Comparison of ENCODE assay signal across 8 mouse cellular contexts in genomic region chr10:88727128-88727527, GRCm38 (mm10). TPM values are rescaled to one million over a fixed set of nuclear protein-coding genes. Genes with fewer than 3 reads are reported as not detected.
DNase-seq lines count a peak whose midpoint lies in the region; ATAC-seq and TF ChIP-seq lines count a peak whose summit lies in the region.
"Had no signal": no experiment of that assay in that cellular context is flagged by ENCODE, and none has a peak within 500 bp of the region (broad histone marks: within the 10 kb centered on the region; RNA-seq: fewer than 3 reads in every experiment).

No protein-coding gene starts in this region.

- no peak for ATAC-seq in kidney, postnatal 0 days (replicated peaks; ENCODE audit: low FRiP score, low read depth)

- H3K36me3 ChIP-seq in MEL (ENCODE audit: control insufficient read depth in 1 of 2, insufficient read depth in 2 of 2, low read length in 2 of 2), result peaks cover 0 to 5% of the 10 kb centered on the region in 2 experiments; a peak in 1 of 4 replicates
- H3K36me3 ChIP-seq in kidney, postnatal 0 days (ENCODE audit: insufficient read depth, low read length), result no peaks in the 10 kb centered on the region
- H3K36me3 ChIP-seq: liver, embryonic 13.5 days had no signal

- peaks cover 9% of the 10 kb centered on the region for H3K79me2 ChIP-seq in MEL (ENCODE audit: control insufficient read depth, insufficient read depth, low read length, poor library complexity)

- H3K9me3 ChIP-seq in MEL (replicated peaks; ENCODE audit: insufficient read depth, low read length), result no peaks in the 10 kb centered on the region
- H3K9me3 ChIP-seq in kidney, postnatal 0 days (replicated peaks; ENCODE audit: low read length), result no peaks in the 10 kb centered on the region
- H3K9me3 ChIP-seq: liver, embryonic 13.5 days had no signal

- H3K4me3 ChIP-seq in MEL (ENCODE audit: control insufficient read depth in 1 of 2, insufficient read depth in 1 of 2, low read depth in 2 of 2, low read length in 2 of 2), result no peak overlapping the region
- H3K4me3 ChIP-seq in kidney, postnatal 0 days (replicated peaks; ENCODE audit: low read depth, low read length), result no peak overlapping the region
- H3K4me3 ChIP-seq: liver, embryonic 13.5 days had no signal

- WGBS in kidney, postnatal 0 days, result 60% methylated on average over 1 of the region's 1 CpGs

- peaks cover 0 to under 1% of the 10 kb centered on the region in 2 experiments; a peak in 1 of 4 replicates for H3K27me3 ChIP-seq in MEL (ENCODE audit: control insufficient read depth in 1 of 2, insufficient read depth in 2 of 2, low read length in 2 of 2)
- no peaks in the 10 kb centered on the region for H3K27me3 ChIP-seq in kidney, postnatal 0 days (ENCODE audit: insufficient read depth, low read length)

- H3K27ac ChIP-seq in MEL (ENCODE audit: control insufficient read depth, low read depth, low read length), result no peak overlapping the region
- no peak overlapping the region for H3K27ac ChIP-seq in kidney, postnatal 0 days
- H3K27ac ChIP-seq: liver, embryonic 13.5 days had no signal

- no peak for TF ChIP-seq EP300 in MEL (IDR thresholded peaks at IDR 0.05; ENCODE audit: low read depth in 1 of 2, low read length in 2 of 2)

- peak; percentile 36 to 72 (median 71) for TF ChIP-seq CTCF in MEL (IDR thresholded peaks at IDR 0.05 in 2 of 3, conservative IDR thresholded peaks at IDR 0.05 in 1 of 3; ENCODE audit: control insufficient read depth in 1 of 3, insufficient read depth in 1 of 3, low read depth in 2 of 3, low read length in 3 of 3, poor library complexity in 1 of 3, severe bottlenecking in 1 of 3)
- peak; percentile 61; the same call in 1 of the 2 replicates for TF ChIP-seq CTCF in brain, embryonic 14.5 days (IDR thresholded peaks at IDR 0.05; ENCODE audit: borderline replicate concordance, extremely low read depth, insufficient read depth, insufficient read length)
- TF ChIP-seq CTCF in kidney, postnatal 0 days (IDR thresholded peaks at IDR 0.05; ENCODE audit: low read depth), result peak; percentile 69

- no peak for TF ChIP-seq POLR2A in MEL (IDR thresholded peaks at IDR 0.05; ENCODE audit: control insufficient read depth in 1 of 2, insufficient read depth in 1 of 2, low read depth in 1 of 2, low read length in 2 of 2, poor library complexity in 1 of 2)
- TF ChIP-seq POLR2A in brain, embryonic 14.5 days (IDR thresholded peaks at IDR 0.05; ENCODE audit: borderline replicate concordance, extremely low read depth, insufficient read depth, insufficient read length, poor library complexity, severe bottlenecking), result no peak

- DNase-seq in layer of hippocampus, adult 11-12 months (ENCODE audit: low spot score), result peak; percentile 62
- no peak for DNase-seq in layer of hippocampus, adult 9-10 months (ENCODE audit: low spot score)
- peak; percentile 80 for DNase-seq in MEL (ENCODE audit: low read depth, low spot score)
- DNase-seq in brain, embryonic 14.5 days (ENCODE audit: low read depth), result peak; percentile 65
- DNase-seq in kidney, postnatal 0 days (ENCODE audit: low spot score), result peak; percentile 74
- peak; percentile 65 for DNase-seq in lung, postnatal 10 days
- DNase-seq in thymus, postnatal 36 days, result peak; percentile 23 to 29
- DNase-seq: liver, embryonic 13.5 days had no signal

- no peak overlapping the region for H3K4me2 ChIP-seq in kidney, postnatal 0 days (ENCODE audit: low read length)
- H3K4me2 ChIP-seq: liver, embryonic 13.5 days had no signal

- peaks cover 0 to 3% of the 10 kb centered on the region in 2 experiments; a peak in 1 of 4 replicates for H3K4me1 ChIP-seq in MEL (ENCODE audit: control insufficient read depth in 1 of 2, insufficient read depth in 2 of 2, low read length in 2 of 2)
- 0 out of 2 replicates have a peak, but pooled peaks cover under 1% of the 10 kb centered on the region for H3K4me1 ChIP-seq in kidney, postnatal 0 days (replicated peaks; ENCODE audit: insufficient read depth, low read length)

- TF ChIP-seq RAD21 in MEL (IDR thresholded peaks at IDR 0.05; ENCODE audit: low read depth, low read length), result peak; percentile 62

- H3K9ac ChIP-seq in MEL (ENCODE audit: control insufficient read depth, low read depth, low read length, poor library complexity, severe bottlenecking), result no peak overlapping the region
- H3K9ac ChIP-seq in kidney, postnatal 0 days (ENCODE audit: low read depth, low read length), result no peak overlapping the region
- H3K9ac ChIP-seq: liver, embryonic 13.5 days had no signal

TF ChIP-seq in MEL, 35 proteins besides CTCF, POLR2A, EP300 and RAD21:
- peak; percentile 68 for TF ChIP-seq SMC3 (IDR thresholded peaks at IDR 0.05; ENCODE audit: low read depth, low read length)
- no peak for TF ChIP-seq POLR2AphosphoS5 (IDR thresholded peaks at IDR 0.05; ENCODE audit: borderline replicate concordance, low read depth, low read length)
- TF ChIP-seq ZC3H11A (IDR thresholded peaks at IDR 0.05; ENCODE audit: low read depth, low read length), result 0 out of 2 replicates have a peak, but pooled peaks have one; percentile 18

RNA-seq across cellular contexts. Expression of gene Arl1, which starts 3.5 kb away (rescaled TPM):
- total RNA-seq in MEL (2012; rRNA removed), result 47.4 and 51.7 TPM in 2 replicates
- polyA plus RNA-seq in MEL (2012; ENCODE audit: insufficient read depth in 1 of 2, insufficient read length in 2 of 2, low read depth in 1 of 2, low replicate concordance in 2 of 2, missing spikeins in 1 of 2), result 10 to 100 TPM in 1 of 2 experiments, not detected in 1; 93.6 TPM
- 67.1 and 67.9 TPM in 2 replicates for polyA plus RNA-seq in brain, embryonic 14.5 days (2012; rRNA removed)
- polyA plus RNA-seq in kidney, postnatal 0 days (2015; fragmentation: Nextera tagmentation; extraction: Ambion mirVana), result 186 and 194 TPM in 2 replicates

RNA-seq across cellular contexts. Expression of gene Spic, which starts 42.3 kb away (rescaled TPM):
- not detected in 2 replicates for total RNA-seq in MEL (2012; rRNA removed)
- not detected for polyA plus RNA-seq in MEL (2012; ENCODE audit: insufficient read depth in 1 of 2, insufficient read length in 2 of 2, low read depth in 1 of 2, low replicate concordance in 2 of 2, missing spikeins in 1 of 2)
- 0.15 TPM in 1 of 2 replicates, not detected in the other for polyA plus RNA-seq in brain, embryonic 14.5 days (2012; rRNA removed)
- 0.71 and 1.0 TPM in 2 replicates for polyA plus RNA-seq in kidney, postnatal 0 days (2015; fragmentation: Nextera tagmentation; extraction: Ambion mirVana)
